Mouse (Mus musculus): Measurements from ENCODE around the gene Herc3. TPM values are rescaled to one million over a fixed set of nuclear protein-coding genes. Genes with fewer than 3 reads are reported as not detected.

The Herc3 gene
- total and polyA plus RNA-seq, 2 experiments from 2014 or later: 44.4 to 130 TPM

DNA sequence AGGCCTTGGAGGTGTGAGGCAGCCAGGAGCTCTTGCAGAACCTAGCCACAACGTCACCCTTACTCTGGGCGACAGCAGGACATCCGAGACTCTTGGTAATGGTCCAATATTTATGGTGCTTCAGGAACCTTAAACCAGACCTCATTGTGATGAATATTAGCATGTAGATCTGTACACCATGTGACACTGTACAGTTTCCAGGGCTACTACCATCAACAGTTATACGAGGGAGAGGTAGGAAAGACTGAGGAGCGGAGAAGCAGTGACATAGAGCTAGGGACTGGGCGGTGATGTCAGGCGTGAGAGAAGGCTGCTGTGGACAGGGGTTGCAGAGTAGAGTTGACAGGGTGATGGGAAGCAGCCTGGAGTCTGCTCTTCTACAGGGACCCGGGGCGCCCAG, 48.7 kb downstream of the Herc3 start:
- peaks cover 47% of the 10 kb centered on the region for H3K36me3 ChIP-seq (replicated peaks; ENCODE audit: control insufficient read depth, insufficient read depth, low read length)
- no peaks in the 10 kb centered on the region; the same call in 1 of the 2 replicates for H3K4me1 ChIP-seq (ENCODE audit: control insufficient read depth, insufficient read depth)
- no peaks in the 10 kb centered on the region for H3K9me3 ChIP-seq (replicated peaks; ENCODE audit: control insufficient read depth, low read length)
- no peak overlapping the region for H3K4me3 ChIP-seq (ENCODE audit: low read depth, low read length)
- no peak overlapping the region for H3K9ac ChIP-seq (replicated peaks; ENCODE audit: low read depth, low read length)
- H3K27me3 ChIP-seq (ENCODE audit: control insufficient read depth, insufficient read depth, low read length): no peaks in the 10 kb centered on the region
- WGBS: 82% methylated on average over 9 of the region's 9 CpGs
- ATAC-seq (ENCODE audit: insufficient read depth, low read depth): peak; percentile 42; the same call in 1 of the 2 replicates
- TF ChIP-seq CTCF (IDR thresholded peaks at IDR 0.05; ENCODE audit: low read depth): no peak
- no peak for TF ChIP-seq EP300 (IDR thresholded peaks at IDR 0.05; ENCODE audit: low read depth)
- no peak overlapping the region for H3K4me2 ChIP-seq (ENCODE audit: low read depth, low read length)
- peak overlapping the region; percentile 25; the same call in 1 of the 2 replicates for H3K27ac ChIP-seq (ENCODE audit: low read depth)
- no peak for DNase-seq (ENCODE audit: low spot score)

DNA sequence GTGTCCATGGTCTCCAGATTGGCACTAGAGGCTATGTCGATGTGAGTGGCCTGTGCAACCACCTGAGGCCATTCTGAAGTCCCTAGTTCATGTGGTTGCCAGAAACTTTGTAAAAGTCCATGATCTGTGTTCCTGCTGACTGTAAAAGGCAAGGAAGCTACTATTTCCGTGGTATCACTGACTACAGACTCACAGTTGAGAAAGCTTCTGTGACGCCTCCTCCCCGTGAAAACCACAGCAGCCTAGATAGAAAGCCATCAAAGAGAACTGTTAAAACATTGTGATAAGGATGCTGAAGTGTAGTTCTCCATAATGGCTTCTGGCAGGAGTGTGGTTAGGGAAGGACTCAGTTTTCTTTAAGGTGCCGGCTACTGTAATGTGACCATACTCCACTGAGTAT, 49.6 kb downstream of the Herc3 start:
- ATAC-seq (ENCODE audit: insufficient read depth, low read depth): no peak

DNA sequence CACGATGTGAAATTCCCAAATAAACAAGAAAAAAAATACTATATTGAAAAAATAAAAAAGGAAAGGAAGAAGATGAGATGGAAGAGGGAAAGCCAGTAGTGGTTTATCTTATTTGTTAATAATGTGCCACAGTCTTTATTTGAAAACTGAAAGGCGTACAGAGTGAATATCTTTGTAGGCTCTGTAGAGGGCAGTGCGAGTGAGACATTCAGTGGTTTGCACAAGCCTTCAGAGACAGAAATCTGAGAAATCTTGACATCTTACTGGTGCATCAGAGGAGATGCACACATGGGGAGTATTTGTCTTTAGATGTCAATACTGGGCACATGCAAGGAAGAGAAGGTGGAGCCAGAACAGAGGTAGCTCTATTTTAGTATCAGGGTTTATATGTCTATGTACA, 50.1 kb downstream of the Herc3 start:
- DNase-seq (ENCODE audit: low spot score) (no peak), ATAC-seq (ENCODE audit: insufficient read depth, low read depth) (no peak)
- 86% methylated on average over 3 of the region's 3 CpGs for WGBS
- H3K9me3 ChIP-seq (replicated peaks; ENCODE audit: control insufficient read depth, low read length): no peaks in the 10 kb centered on the region
- peaks cover 41% of the 10 kb centered on the region for H3K36me3 ChIP-seq (replicated peaks; ENCODE audit: control insufficient read depth, insufficient read depth, low read length)
- H3K27me3 ChIP-seq (ENCODE audit: control insufficient read depth, insufficient read depth, low read length): no peaks in the 10 kb centered on the region
- H3K27ac ChIP-seq (ENCODE audit: low read depth): no peak overlapping the region
- no peak for TF ChIP-seq EP300 (IDR thresholded peaks at IDR 0.05; ENCODE audit: low read depth)
- TF ChIP-seq CTCF (IDR thresholded peaks at IDR 0.05; ENCODE audit: low read depth): no peak
- H3K4me2 ChIP-seq (ENCODE audit: low read depth, low read length): no peak overlapping the region
- H3K9ac ChIP-seq (replicated peaks; ENCODE audit: low read depth, low read length): no peak overlapping the region
- H3K4me3 ChIP-seq (ENCODE audit: low read depth, low read length): no peak overlapping the region
- H3K4me1 ChIP-seq (ENCODE audit: control insufficient read depth, insufficient read depth): no peaks in the 10 kb centered on the region; the same call in 1 of the 2 replicates

More for the DNA sequence above, 49.6 kb downstream of the Herc3 start:
- Histone ChIP-seq H3K9ac (replicated peaks; ENCODE audit: low read depth, low read length) (no peak overlapping the region), H3K4me3 (ENCODE audit: low read depth, low read length) (no peak overlapping the region), H3K27me3 (ENCODE audit: control insufficient read depth, insufficient read depth, low read length) (no peaks in the 10 kb centered on the region), H3K36me3 (replicated peaks; ENCODE audit: control insufficient read depth, insufficient read depth, low read length) (peaks cover 45% of the 10 kb centered on the region), H3K4me1 (ENCODE audit: control insufficient read depth, insufficient read depth) (no peaks in the 10 kb centered on the region; the same call in 1 of the 2 replicates), H3K27ac (ENCODE audit: low read depth) (no peak overlapping the region), H3K4me2 (ENCODE audit: low read depth, low read length) (no peak overlapping the region), H3K9me3 (replicated peaks; ENCODE audit: control insufficient read depth, low read length) (no peaks in the 10 kb centered on the region)
- TF ChIP-seq CTCF (IDR thresholded peaks at IDR 0.05; ENCODE audit: low read depth) (no peak), EP300 (IDR thresholded peaks at IDR 0.05; ENCODE audit: low read depth) (no peak)
- no peak for DNase-seq (ENCODE audit: low spot score)
- WGBS: 53% methylated on average over 5 of the region's 5 CpGs

DNA sequence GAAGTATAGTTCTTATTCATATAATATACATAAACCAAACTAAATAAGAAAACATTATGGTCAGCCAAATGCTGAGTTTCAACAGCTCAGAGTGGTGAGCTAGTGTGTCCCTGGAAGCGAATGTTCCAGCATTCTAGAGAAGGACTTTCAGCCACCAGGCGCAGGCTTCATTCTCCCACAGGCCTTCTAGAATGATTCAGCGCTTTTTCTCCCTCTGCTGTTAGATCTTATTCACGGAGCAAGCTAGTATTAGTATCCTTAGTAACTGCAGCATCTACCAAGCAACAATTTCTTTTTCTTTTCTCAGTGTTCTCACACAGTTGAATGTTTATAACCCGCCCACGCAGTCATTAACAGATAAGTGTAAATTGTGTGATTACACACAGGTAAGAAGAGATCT, 51.0 kb downstream of the Herc3 start:
- Histone ChIP-seq H3K27me3 (ENCODE audit: control insufficient read depth, insufficient read depth, low read length) (no peaks in the 10 kb centered on the region), H3K4me2 (ENCODE audit: low read depth, low read length) (no peak overlapping the region), H3K36me3 (replicated peaks; ENCODE audit: control insufficient read depth, insufficient read depth, low read length) (peaks cover 34% of the 10 kb centered on the region), H3K9me3 (replicated peaks; ENCODE audit: control insufficient read depth, low read length) (no peaks in the 10 kb centered on the region), H3K4me1 (ENCODE audit: control insufficient read depth, insufficient read depth) (no peaks in the 10 kb centered on the region; the same call in 1 of the 2 replicates), H3K9ac (replicated peaks; ENCODE audit: low read depth, low read length) (no peak overlapping the region), H3K4me3 (ENCODE audit: low read depth, low read length) (no peak overlapping the region), H3K27ac (ENCODE audit: low read depth) (no peak overlapping the region)
- no peak for TF ChIP-seq EP300 (IDR thresholded peaks at IDR 0.05; ENCODE audit: low read depth)
- TF ChIP-seq CTCF (IDR thresholded peaks at IDR 0.05; ENCODE audit: low read depth): no peak
- whole genome bisulfite sequencing: 72% methylated on average over 6 of the region's 6 CpGs
- DNase-seq (ENCODE audit: low spot score): no peak
- ATAC-seq (ENCODE audit: insufficient read depth, low read depth): no peak

DNA sequence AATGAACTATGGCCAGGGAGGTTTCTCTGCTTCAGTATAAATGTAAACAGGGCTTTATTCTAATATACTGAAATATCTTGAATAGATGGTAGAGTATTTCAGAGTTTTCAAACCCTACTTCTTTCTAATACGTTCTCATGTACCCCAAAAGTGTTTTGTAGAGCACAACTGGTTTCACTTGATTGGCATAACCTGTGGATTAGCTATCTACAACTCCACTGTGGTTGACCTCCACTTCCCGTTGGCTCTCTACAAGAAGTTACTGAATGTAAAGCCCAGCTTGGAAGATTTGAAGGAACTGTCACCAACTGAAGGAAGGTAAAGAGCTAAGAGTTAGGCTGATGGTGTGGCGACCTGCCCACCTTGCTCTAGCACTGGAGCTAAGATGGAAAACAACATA, 58.7 kb downstream of the Herc3 start:
- Histone ChIP-seq H3K36me3 (replicated peaks; ENCODE audit: control insufficient read depth, insufficient read depth, low read length) (peaks cover 66% of the 10 kb centered on the region), H3K9ac (replicated peaks; ENCODE audit: low read depth, low read length) (no peak overlapping the region), H3K27ac (ENCODE audit: low read depth) (no peak overlapping the region), H3K4me3 (ENCODE audit: low read depth, low read length) (no peak overlapping the region), H3K4me2 (ENCODE audit: low read depth, low read length) (no peak overlapping the region), H3K4me1 (ENCODE audit: control insufficient read depth, insufficient read depth) (no peaks in the 10 kb centered on the region), H3K27me3 (ENCODE audit: control insufficient read depth, insufficient read depth, low read length) (no peaks in the 10 kb centered on the region), H3K9me3 (replicated peaks; ENCODE audit: control insufficient read depth, low read length) (no peaks in the 10 kb centered on the region)
- ATAC-seq (ENCODE audit: insufficient read depth, low read depth): no peak
- DNase-seq (ENCODE audit: low spot score): no peak
- 81% methylated on average over 3 of the region's 3 CpGs for WGBS
- TF ChIP-seq CTCF (IDR thresholded peaks at IDR 0.05; ENCODE audit: low read depth) (no peak), EP300 (IDR thresholded peaks at IDR 0.05; ENCODE audit: low read depth) (no peak)

- Histone ChIP-seq H3K9ac (replicated peaks; ENCODE audit: low read depth, low read length) (no peak overlapping the region), H3K36me3 (replicated peaks; ENCODE audit: control insufficient read depth, insufficient read depth, low read length) (peaks cover 62% of the 10 kb centered on the region), H3K4me1 (ENCODE audit: control insufficient read depth, insufficient read depth) (peaks cover 6% of the 10 kb centered on the region), H3K4me2 (ENCODE audit: low read depth, low read length) (no peak overlapping the region), H3K4me3 (ENCODE audit: low read depth, low read length) (no peak overlapping the region), H3K9me3 (replicated peaks; ENCODE audit: control insufficient read depth, low read length) (no peaks in the 10 kb centered on the region), H3K27me3 (ENCODE audit: control insufficient read depth, insufficient read depth, low read length) (no peaks in the 10 kb centered on the region), H3K27ac (ENCODE audit: low read depth) (no peak overlapping the region)
- TF ChIP-seq EP300 (IDR thresholded peaks at IDR 0.05; ENCODE audit: low read depth): no peak
- TF ChIP-seq CTCF (IDR thresholded peaks at IDR 0.05; ENCODE audit: low read depth): no peak
- WGBS: 63% methylated on average over 6 of the region's 6 CpGs
- DNase-seq (ENCODE audit: low spot score): no peak
- no peak for ATAC-seq (ENCODE audit: insufficient read depth, low read depth)
Observed at GRCm38 (mm10) chr6:58893307-58893706, 62.0 kb downstream of the Herc3 start.
